Mouse (Mus musculus): ENCODE measurements around the gene Sgip1. TPM values are rescaled to one million over a fixed set of nuclear protein-coding genes. Genes with fewer than 3 reads are reported as not detected.

Sgip1 gene
- total RNA-seq, 2 experiments from 2014 or later: 278 to 293 TPM

- Histone ChIP-seq H3K4me3 (no peak overlapping the region; the same call in 1 of the 2 replicates), H3K27ac (peak overlapping the region; percentile 84)
- no peak for TF ChIP-seq CTCF (conservative IDR thresholded peaks at IDR 0.05)
- peak; percentile 43 to 52 for DNase-seq (ENCODE audit: low spot score in 2 of 2)
Observed at GRCm38 (mm10) chr4:102783063-102783748, 42.1 kb downstream of the Sgip1 start.

- DNase-seq (ENCODE audit: low spot score in 2 of 2): no peak
- Histone ChIP-seq H3K27ac (no peak overlapping the region), H3K4me3 (no peak overlapping the region)
- TF ChIP-seq CTCF (conservative IDR thresholded peaks at IDR 0.05): no peak
Observed at GRCm38 (mm10) chr4:102785158-102785557, 44.1 kb downstream of the Sgip1 start.

DNA sequence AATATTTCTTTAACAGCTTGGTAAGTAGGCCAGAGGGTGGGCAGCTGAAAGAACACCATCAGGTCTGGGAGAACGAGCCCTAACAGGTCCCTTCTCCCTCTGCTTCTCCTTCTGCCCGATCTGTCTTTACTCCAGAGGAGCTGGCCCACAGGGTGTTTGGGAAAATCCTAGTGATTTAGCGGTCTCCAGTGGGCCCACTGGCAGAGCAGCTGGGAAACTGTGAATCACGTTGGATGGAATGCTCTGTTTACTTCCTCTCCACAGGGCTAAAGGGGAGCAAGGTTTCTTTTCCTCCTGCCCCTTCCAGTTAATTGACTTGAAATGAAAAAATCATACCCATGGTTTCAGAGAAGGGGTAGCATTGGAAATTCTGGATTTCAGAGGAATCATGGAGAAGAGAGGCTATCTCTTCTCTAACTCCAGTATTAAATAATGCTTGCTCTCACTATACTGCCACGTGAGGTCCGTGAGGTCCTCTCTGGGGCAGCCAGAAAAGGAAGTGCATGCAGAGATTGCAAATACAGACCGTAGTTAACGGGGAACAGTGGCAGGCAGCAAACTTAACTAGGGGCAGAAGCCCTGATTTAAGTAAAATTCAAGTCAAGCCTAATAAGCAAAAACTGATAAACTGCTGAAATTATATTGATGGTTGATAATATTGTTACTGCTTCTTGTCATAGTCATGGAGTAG lies 51.1 kb downstream of the Sgip1 start:
- Histone ChIP-seq H3K27ac (peak overlapping the region; percentile 70), H3K4me3 (no peak overlapping the region)
- no peak for TF ChIP-seq CTCF (conservative IDR thresholded peaks at IDR 0.05)
- no peak for DNase-seq (ENCODE audit: low spot score in 2 of 2)

GRCm38 (mm10) chr4:102801471-102801870 lies 60.4 kb downstream of the Sgip1 start:
- DNase-seq (ENCODE audit: low spot score in 2 of 2): no peak
- H3K27ac ChIP-seq: no peak overlapping the region
- H3K4me3 ChIP-seq: no peak overlapping the region
- no peak for TF ChIP-seq CTCF (conservative IDR thresholded peaks at IDR 0.05)

DNA sequence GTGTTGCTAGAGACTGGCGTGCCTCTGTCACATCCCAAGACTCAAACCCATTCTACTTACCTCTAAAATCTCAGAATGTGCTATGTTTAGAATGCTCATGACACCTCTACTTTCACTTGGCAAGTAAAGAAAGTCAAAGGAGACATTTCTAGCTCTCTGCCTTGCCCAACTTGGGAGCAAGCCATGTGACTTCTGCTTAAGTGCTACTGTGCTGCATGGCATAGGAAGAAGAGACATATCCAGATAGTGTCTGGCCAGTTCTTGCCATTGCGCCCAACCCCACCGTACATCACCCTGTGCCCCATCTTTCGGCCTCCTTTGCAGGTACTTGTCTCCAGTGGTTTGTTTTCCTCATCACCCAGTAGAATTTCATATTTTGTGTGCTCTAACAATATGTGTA lies 60.8 kb downstream of the Sgip1 start:
- H3K4me3 ChIP-seq: no peak overlapping the region
- no peak for TF ChIP-seq CTCF (conservative IDR thresholded peaks at IDR 0.05)
- H3K27ac ChIP-seq: no peak overlapping the region
- no peak for DNase-seq (ENCODE audit: low spot score in 2 of 2)

GRCm38 (mm10) chr4:102804611-102805010 lies 63.5 kb downstream of the Sgip1 start:
- H3K27ac ChIP-seq: 0 out of 2 replicates have a peak overlapping the region, but pooled peaks have one; percentile 28
- no peak overlapping the region for H3K4me3 ChIP-seq
- no peak for DNase-seq (ENCODE audit: low spot score in 2 of 2)
- TF ChIP-seq CTCF (conservative IDR thresholded peaks at IDR 0.05): no peak

- no peak for DNase-seq (ENCODE audit: low spot score in 2 of 2)
- no peak for TF ChIP-seq CTCF (conservative IDR thresholded peaks at IDR 0.05)
- Histone ChIP-seq H3K4me3 (no peak overlapping the region), H3K27ac (no peak overlapping the region)
Observed at GRCm38 (mm10) chr4:102806987-102807386, 65.9 kb downstream of the Sgip1 start.

DNA sequence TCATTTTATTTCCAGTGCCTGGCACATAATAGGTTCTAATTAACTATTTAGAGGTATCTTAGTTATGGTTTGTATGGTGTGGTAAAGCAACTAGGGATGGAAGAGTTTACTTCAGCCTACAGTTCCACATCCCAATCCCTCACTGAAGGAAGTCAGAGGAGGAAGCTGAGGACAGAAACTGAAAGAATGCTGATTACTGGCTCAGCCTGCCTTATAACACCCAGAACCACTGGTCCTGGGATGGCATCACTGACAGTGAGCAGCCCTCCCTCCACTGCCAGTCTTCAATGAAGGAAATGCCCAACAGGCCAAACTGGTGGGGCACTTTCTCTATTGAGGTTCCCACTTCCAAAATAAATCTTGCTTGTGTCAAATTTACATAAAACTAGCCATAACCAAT lies 67.2 kb downstream of the Sgip1 start:
- Histone ChIP-seq H3K4me3 (no peak overlapping the region), H3K27ac (no peak overlapping the region)
- no peak for TF ChIP-seq CTCF (conservative IDR thresholded peaks at IDR 0.05)
- no peak for DNase-seq (ENCODE audit: low spot score in 2 of 2)

DNA sequence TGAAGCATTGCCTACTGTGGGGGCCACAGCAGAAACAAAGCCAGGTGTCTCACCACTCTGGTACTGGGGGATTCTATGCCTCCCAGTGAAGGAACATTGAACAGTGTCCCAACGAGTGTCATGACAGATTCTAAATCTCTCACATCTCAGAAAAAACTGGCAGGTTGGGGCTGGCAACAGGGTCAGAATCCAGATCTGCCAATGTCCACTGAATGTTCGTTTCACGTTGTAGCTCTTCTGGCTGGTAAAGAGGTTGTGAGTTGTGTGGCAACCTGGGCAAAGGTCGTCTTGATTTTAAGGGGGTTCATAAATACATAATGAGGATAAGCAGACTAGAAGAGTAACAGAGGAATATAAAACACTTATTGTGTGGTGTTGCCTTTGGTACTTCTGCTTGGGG lies 68.2 kb downstream of the Sgip1 start:
- H3K4me3 ChIP-seq: no peak overlapping the region
- no peak for TF ChIP-seq CTCF (conservative IDR thresholded peaks at IDR 0.05)
- DNase-seq (ENCODE audit: low spot score in 2 of 2): no peak
- no peak overlapping the region for H3K27ac ChIP-seq

DNA sequence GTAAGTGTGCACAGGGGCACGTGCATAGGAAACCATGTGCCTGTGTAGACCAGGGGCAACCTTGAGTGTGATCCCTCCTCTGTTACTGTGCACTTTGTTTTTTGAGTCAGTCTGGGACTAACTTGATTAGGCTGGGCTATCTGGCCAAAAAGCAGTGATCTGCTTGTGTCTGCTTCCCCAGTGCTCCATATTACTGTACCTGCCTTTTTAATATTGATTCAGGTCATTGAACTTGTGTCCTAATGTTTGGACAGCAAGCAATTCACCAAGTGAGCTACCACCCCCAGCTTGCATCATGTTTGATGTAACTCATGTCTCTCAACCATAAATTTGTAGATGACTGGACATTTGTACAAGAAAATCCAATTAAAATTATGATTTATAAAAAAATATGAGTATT lies 69.2 kb downstream of the Sgip1 start:
- no peak for TF ChIP-seq CTCF (conservative IDR thresholded peaks at IDR 0.05)
- Histone ChIP-seq H3K27ac (no peak overlapping the region), H3K4me3 (no peak overlapping the region)
- no peak for DNase-seq (ENCODE audit: low spot score in 2 of 2)

GRCm38 (mm10) chr4:102811007-102811805 lies 70.1 kb downstream of the Sgip1 start:
- Histone ChIP-seq H3K4me3 (no peak overlapping the region), H3K27ac (no peak overlapping the region)
- no peak for TF ChIP-seq CTCF (conservative IDR thresholded peaks at IDR 0.05)
- no peak for DNase-seq (ENCODE audit: low spot score in 2 of 2)

DNA sequence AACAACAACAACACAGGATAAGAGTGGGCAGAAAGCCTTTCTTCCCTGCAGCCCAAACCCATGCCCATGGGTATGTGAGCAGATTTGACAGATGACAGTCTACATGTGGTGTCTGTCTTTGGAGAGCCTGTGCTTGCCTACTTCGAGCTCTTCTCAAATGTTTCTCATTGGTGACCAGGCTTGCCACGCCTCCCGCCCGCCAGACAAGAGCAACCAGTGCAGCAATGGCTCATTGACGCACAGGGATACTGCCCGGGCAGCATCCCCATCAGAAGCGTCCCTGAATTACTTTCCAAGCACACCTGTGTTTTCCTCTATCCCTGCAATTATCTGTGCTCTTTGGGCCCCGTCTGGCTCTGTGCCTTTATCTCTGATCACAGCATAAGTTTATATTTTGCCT lies 72.2 kb downstream of the Sgip1 start:
- Histone ChIP-seq H3K4me3 (no peak overlapping the region), H3K27ac (no peak overlapping the region)
- no peak for DNase-seq (ENCODE audit: low spot score in 2 of 2)
- no peak for TF ChIP-seq CTCF (conservative IDR thresholded peaks at IDR 0.05)

- DNase-seq (ENCODE audit: low spot score in 2 of 2): no peak
- TF ChIP-seq CTCF (conservative IDR thresholded peaks at IDR 0.05): no peak
- no peak overlapping the region for H3K4me3 ChIP-seq
Observed at GRCm38 (mm10) chr4:102821786-102822185, 80.7 kb downstream of the Sgip1 start.

More at GRCm38 (mm10) chr4:102821786-102822185, 80.7 kb downstream of the Sgip1 start:
- H3K27ac ChIP-seq: no peak overlapping the region

Data from layer of hippocampus, adult 2 months (tissue).